Mouse (Mus musculus): ENCODE data around the gene Tent4b. TPM values are rescaled to one million over a fixed set of nuclear protein-coding genes. Genes with fewer than 3 reads are reported as not detected.
A peak's percentile ranks its signal among the peaks of the same experiment; 100 is the strongest.

Gene Tent4b
- total RNA-seq, 2 experiments from 2014 or later = 25.4 to 30.2 TPM

DNA sequence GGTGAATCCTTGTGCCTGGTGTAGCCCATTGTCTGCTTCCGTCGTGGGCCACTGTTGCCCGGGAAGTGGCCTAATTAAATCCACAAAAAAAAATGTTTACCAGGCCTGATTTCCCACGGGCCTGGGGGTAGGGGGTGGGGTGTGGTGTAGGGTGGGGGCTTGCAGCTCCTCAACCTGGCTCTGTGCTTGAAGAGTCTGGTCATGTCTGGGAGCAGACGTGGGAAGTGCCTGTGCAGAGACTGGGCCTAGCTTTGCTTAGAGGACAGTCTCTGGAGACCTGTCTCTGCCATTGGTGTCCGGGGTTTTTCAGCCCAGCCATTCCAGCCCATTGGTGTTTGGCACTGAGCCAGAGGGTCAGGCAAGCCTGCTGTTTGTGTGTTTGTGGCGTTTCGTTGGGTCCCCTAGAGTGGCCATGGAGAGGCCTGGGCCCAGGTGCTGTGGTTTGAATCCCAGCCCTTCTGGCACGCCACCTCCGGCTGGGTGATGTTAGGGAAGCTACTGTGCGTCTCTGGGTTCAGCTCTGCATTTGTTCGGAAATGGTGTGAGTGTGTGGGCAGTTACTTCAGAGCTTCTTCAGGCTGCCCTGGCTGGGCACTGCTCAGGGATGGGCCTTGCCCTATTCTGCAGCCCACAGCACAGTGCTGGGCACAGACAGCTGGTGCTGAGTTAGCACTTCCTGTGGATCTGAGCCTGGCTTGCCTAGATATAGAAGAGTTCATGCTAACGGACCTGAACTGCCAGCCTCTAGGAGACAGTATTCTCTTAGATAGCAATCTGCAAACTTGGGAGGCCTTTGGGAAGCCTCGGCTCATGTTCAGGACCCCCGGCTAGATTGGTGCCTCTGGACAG lies 102.8 kb downstream of the Tent4b start:
- no peak for DNase-seq

DNA sequence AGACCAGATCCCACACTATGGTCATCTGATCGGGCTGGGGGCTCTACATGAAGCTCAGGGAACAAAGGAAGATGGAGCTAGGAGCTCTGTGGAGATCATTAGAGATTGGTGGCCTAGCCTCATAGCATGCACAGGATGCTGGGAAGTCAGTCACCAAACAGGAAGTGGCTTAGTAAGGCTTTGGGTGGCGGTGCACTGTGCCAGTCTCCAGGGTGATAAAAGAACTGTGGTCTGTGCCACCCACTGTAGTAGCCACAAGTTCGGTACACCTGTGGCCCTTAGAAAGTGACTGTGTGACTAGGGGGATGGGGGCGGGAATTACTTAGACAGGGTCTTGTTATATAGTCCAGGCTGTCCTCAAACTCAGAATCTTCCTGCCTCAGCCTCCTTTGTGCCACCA lies 106.8 kb downstream of the Tent4b start:
- DNase-seq = no peak

GRCm38 (mm10) chr8:88306511-88306910 lies 107.5 kb downstream of the Tent4b start:
- DNase-seq = peak; percentile 50

- DNase-seq = no peak
Measured at GRCm38 (mm10) chr8:88307736-88308135, 108.7 kb downstream of the Tent4b start.

Other genes with a start within 250 kb of the Tent4b start
- gene Zfp423, start 239.6 kb upstream of the Tent4b start, total RNA-seq (2021) = 10 to 100 TPM; 19.6 to 35.2 TPM
- gene Cnep1r1, start 80.4 kb upstream of the Tent4b start, total RNA-seq (2021) = 10 to 100 TPM; 32.2 to 33.9 TPM
- 10 to 100 TPM; 27.4 to 27.6 TPM for gene Heatr3, start 61.4 kb upstream of the Tent4b start, total RNA-seq (2021)
- gene Adcy7, start 73.2 kb downstream of the Tent4b start, total RNA-seq (2021) = 10 to 100 TPM in 1 of 2 experiments, 1 to 10 TPM in 1; 8.1 to 10.1 TPM
- 10 to 100 TPM; 80.2 to 82.4 TPM for gene Brd7, start 163.0 kb downstream of the Tent4b start, total RNA-seq (2021)